Mouse (Mus musculus): ENCODE data around the gene Ubxn11.
A peak's percentile ranks its signal among the peaks of the same experiment; 100 is the strongest.

Ubxn11 gene

GRCm38 (mm10) chr4:134153656-134154055 lies 51.3 kb downstream of the Ubxn11 start:
- peak; percentile 36 for DNase-seq

GRCm38 (mm10) chr4:134154354-134154753 lies 52.0 kb downstream of the Ubxn11 start:
- DNase-seq: peak; percentile 85

- DNase-seq: no peak
Measured at GRCm38 (mm10) chr4:134155531-134155930, 53.2 kb downstream of the Ubxn11 start.

GRCm38 (mm10) chr4:134155961-134156465 lies 53.6 kb downstream of the Ubxn11 start:
- DNase-seq: no peak

GRCm38 (mm10) chr4:134156744-134157143 lies 54.4 kb downstream of the Ubxn11 start:
- DNase-seq: no peak

GRCm38 (mm10) chr4:134157558-134157957 lies 55.2 kb downstream of the Ubxn11 start:
- DNase-seq: no peak

- no peak for DNase-seq
Measured at GRCm38 (mm10) chr4:134158774-134159173, 56.4 kb downstream of the Ubxn11 start.

- DNase-seq: peak; percentile 58
Measured at GRCm38 (mm10) chr4:134160071-134160470, 57.7 kb downstream of the Ubxn11 start.

GRCm38 (mm10) chr4:134164591-134164990 lies 62.2 kb downstream of the Ubxn11 start:
- no peak for DNase-seq

- no peak for DNase-seq
Measured at GRCm38 (mm10) chr4:134165024-134165423, 62.7 kb downstream of the Ubxn11 start.

GRCm38 (mm10) chr4:134165548-134166465 lies 63.4 kb downstream of the Ubxn11 start:
- no peak for DNase-seq

- no peak for DNase-seq
Measured at GRCm38 (mm10) chr4:134166906-134167305, 64.5 kb downstream of the Ubxn11 start.

GRCm38 (mm10) chr4:134172391-134172790 lies 70.0 kb downstream of the Ubxn11 start:
- DNase-seq: no peak
